Mouse (Mus musculus) cerebellum, adult 9-11 months (tissue): ENCODE data around the gene Ctsl.

Experiments
- DNase-seq: peaks from one replicate; pipeline ENCODE4 v3.0.0; 2022

Gene Ctsl

DNA sequence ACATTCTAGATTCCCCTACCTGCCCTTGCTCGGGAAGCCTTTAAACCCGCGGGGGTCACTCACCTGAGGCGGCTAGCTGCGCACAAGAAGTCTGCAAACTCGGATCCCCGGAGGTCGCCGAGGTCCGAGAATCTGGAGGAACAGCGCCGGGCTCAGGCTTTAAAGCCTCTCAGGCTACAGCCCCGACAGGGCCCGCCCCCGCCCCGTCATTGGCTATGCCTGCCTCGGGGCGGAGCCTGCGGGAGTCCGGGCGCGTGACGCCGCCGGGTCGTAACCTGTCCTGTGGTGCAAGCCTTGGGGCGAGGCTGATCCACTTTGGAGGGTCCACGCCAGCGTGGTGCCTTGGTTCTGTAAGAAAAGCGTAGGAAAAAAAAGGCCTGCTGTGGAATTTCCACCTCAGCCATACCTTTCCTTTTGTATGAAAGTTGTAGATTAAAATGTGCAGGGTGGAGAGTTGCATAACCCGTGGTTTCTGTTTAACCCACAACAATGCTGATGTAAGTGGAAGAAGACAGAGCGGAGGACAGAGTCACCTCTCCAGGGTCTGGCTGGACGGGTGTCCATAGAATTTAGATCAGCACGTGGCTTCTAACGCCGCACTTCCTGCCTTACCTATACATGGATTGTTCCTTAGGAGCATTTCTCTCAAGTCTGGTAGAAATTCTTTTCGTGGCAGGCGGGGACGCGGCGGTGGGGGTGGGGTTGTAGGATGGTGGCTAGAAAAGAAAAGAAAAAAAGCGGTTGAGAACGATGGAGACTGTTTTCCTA is at the start of gene Ctsl:
Gene Ctsl, minus strand, starts transcription at position 718 of the 768 bp plus-strand sequence.
- peak; percentile 96 for DNase-seq

DNA sequence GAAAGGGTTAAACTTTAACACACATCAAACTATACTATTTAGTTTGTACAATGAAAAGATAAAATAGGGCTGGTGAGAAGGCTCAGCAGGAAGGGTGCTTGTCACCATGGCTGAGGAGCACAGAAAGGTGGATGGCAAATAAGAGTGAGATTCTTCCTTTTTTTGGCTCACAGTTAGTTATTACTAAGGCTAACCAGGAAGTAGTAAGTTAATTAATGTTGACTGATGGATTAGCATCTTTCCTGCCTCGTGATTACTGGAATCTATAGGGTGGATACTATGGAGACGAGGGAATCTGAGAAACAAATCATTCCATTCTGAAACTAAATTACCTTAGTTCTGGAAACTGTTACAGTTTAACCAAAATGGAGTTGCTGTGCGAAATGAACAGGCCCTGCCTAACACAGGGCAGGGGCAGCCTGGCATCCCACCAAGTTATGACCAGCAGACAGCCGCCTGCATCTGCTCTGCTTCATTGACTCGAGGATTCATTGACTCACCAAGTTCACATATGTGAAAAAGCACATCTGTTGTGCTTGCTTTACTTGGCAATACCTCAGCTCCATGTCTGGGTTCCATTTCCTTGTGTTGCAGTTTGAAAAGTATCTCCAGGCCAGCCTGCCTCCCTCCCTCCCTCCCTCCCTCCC is 46.4 kb upstream of the Ctsl start:
- no peak for DNase-seq

DNA sequence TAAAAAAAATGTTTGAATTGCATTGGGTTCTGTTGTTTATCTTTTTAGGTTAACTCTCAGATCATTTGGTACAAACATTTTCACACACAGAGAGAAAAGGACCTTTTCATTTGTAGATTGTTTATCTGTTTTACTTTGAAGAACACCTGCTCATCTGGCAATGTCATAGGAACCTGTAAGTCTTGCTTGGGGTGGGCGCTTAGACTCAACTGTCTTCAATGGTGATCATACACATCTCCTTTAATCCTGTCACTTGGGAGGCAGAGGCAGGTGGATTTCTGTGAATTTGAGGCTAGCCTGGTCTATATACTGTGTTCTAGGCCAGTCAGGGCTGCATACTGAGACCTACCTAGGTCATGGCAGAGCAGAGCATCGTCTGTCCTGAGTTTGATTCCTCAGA is 45.0 kb upstream of the Ctsl start:
- no peak for DNase-seq

DNA sequence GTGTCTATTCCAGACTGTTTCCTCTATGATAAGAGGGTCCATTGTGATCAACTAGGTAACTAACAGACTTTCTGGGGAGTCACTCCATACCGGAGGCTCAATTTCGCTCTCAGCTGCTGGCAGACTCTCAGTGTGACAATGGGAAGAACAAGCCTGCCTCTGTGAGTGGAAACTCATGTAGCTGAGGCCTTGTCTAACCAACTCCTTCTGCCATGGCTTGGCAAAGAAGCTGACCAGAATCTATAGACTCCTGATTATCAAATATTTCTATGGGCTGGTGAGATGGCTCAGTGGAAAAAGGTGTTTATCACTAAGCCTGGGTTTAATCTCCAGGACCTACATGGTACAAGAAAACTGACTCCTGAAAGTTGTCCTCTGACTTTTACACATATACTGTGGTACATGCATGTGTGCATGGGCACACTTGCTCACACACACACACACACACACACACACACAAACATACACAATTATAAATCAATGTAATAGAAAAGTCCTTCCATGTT is 42.1 kb upstream of the Ctsl start:
- no peak for DNase-seq

DNA sequence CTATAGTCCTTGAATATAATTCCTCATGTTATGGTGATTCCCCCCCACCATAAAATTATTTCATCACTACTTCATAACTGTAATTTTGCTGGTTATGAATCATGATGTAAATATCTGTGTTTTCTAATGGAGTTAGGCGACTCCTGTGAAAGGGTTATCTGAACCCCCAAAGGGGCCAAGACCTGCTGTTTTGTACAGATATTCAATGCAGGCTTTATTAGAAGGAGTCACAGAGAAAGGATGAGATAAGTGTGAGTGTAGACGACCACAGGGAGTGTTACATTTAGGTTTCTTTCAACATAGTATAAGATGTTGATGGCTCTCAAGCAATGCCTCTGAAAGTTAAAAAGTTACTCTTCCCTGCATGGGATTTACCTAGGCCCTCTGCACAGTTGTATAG is 40.6 kb upstream of the Ctsl start:
- DNase-seq, result no peak

DNA sequence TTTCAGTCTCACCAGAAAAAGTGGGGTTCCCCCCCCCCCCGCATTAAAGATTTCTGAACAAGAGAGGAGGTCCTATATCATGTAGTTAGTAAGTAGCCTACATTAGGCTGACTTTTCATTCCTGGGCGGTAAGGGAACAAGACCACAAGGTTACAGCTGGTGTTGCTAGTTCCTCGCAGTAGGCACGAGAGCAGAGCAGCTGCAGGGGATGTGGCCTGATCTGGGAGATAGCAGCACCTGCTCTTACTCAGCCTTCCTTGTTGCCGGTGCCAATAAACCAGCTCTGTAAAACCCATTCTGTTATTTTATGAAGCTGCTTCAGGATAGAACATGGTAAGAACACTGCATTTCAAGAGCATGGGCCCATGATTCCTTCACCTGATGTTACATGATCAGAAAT is 39.9 kb upstream of the Ctsl start:
- DNase-seq, result no peak

DNA sequence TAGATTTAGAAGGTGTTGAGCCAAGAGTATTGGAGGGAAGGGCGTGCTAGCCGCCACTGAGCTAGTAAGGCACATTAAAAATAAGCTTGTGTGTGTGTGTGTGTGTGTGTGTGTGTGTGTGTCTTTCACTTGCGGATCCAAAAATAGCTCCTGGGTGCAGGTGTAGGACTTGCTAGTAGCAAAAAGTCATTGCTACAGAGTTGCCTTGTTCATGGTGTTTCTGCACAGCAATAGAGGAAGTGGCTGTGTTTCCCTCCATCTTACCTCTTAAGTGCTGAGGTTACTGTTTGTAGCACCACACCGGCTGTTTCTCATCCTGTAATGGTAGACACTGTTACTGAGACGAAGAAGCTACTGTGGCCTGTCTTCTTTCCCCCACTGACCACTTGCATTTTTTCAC is 37.3 kb upstream of the Ctsl start:
- no peak for DNase-seq

DNA sequence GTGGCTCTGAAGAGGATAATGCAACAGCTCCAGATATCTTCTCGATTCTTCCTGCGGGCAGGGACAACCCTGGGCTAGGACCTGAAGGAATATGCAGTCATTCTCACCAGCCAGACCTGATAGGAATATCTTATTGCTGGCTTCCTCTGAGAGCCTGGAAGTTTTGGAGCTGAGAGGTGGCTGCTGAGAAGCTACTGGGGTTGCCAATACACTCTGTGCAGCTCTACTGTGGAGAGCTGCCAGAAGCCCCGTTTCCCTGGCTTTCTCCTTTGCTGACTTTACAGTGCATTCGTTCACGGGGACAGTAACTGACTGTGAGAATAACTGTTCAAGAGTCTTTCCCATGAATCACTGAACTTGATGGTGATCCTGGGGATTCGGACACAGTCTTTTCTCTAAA is 34.9 kb upstream of the Ctsl start:
- peak; percentile 5 for DNase-seq

DNA sequence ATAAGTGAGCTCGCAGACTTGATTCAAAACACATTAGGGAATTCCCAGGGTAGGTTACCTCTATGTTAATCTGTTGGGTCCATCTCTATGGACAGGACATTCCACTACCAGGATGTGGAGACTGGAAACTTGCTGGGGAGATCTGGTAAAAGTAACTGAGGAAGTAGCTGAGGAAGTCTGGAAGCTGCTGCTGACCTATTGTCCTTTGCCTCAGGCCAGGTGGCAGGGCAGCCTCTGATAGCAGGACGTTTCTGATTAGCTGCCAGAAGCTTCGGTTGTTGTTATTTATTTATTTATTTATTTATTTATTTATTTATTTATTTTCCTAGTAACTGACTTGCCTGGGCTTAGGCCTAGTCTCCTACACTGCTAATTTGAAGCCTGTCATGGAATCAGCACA is 32.8 kb upstream of the Ctsl start:
- DNase-seq, result no peak

DNA sequence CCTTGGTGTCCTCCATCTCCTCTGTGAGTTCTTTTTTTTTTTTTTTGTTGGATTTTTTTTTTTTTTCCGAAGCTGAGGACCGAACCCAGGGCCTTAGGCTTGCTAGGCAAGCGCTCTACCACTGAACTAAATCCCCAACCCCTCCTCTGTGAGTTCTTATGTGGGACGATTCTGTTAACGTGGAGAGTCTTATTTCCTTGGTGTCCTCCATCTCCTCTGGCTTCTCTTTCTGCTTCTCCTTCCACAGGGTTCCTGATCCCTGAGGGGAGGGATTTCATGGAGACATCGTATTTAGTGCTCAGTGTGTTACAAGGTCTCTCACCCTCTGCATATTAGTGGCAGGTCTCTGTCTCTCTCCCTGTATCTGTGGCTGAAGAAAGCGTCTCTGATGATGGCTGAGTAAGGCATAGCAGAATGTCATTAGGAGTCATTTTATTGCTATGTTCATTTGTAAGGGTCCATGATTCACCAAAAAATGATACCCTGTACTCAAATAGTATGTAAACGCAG is 32.3 kb upstream of the Ctsl start:
- no peak for DNase-seq

DNA sequence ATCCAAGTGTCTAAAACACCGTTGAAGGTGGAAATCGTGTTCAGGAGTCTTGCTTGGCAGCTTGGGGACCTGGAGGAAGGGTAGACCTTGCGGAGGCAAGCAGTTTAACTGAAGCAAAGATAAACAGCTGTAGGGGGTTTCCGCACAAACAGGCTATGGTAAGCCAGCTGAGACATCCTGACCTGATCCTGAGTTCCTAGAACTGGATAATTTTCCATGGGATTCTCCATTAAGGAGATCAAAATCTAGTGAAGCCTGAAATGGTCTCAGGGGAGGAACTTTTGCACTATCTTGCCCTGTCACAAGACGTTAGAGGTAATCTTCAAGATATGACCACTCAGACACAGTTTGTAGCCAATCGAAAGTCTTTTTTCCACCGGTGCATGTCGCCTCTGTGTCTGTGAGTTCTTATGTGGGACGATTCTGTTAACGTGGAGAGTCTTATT is 31.8 kb upstream of the Ctsl start:
- DNase-seq, result no peak

DNA sequence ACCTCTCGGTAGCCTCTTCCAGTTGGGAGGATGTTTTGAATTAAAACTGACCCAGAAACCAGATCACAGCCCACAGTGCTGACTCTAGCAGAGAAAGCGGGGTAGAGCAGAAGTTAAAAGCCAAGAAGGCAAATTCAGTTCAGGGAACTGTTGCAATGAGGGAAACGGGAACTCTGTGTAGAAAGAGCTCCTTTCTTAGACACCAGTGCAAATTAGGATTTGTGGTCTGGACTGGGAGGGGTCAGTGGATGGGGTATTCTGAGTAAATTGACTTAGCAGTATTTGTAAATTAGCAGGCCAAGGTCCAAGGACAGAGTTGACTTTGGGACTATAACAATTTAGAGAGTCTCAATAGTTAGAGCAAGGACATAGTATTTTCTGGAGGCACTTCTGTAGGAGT is 31.3 kb upstream of the Ctsl start:
- DNase-seq, result no peak

DNA sequence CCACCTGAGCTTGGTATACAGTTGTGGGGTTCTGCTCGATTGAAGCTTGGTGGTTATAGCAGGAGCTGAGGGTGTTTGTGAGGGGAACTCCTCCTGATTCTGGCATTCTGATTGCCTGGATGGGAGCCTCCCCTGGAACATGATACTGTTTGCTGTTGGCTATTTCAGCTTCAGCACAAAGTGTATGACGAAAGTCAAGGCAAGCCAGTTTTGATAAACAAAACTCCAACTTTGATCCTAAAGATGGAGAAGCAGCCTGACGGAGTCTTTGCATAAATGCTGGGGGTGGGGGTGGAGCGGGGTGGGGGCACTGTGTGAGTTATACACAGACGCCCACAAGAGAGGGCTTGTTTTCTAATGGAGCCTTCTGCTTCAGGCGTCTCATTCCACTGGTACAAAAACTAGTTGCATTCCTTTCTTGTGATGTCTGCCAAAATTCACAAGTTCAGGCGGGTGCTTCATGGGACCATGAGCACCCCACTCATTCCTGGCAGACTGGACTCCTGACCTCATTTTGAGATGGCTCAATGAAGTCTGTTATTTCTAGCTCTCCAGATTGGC is 30.2 kb upstream of the Ctsl start:
- no peak for DNase-seq

DNA sequence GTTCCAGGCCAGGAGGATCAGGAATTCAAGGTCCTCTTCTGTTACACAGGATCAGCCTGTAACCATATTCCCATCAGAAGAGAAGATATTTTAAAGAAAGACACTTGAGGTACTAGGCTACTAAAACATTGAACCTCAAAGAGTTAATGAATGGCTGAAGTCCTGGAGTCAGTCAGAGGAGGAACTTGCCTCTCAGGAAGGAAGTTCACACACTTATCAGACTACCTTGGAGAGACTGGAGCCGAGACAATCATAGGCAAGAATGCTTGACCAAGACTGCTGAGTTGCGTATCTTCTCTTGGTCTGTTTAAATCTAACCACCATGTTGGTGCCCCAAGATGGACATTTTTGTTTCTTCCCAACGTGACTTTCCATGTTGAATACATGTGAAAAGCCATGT is 29.2 kb upstream of the Ctsl start:
- DNase-seq, result no peak

DNA sequence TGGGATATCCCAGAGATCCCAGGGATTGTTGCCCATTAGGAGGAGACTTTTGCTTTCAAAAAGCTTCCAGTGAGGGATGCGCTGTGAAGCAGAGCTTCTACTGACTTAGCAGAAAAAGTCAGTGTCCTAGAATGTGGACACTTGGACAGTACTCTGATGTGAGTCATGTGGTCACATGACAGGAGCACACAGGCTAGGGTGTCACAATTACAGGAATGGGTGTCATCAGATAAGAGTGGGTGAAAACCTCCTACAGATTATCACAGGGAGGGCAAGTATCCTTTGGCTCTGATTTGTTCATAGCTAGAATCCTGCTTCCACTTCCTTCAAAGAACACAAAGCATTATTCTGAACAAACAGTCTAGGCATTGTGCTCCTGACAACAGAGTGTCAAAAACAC is 27.4 kb upstream of the Ctsl start:
- no peak for DNase-seq

DNA sequence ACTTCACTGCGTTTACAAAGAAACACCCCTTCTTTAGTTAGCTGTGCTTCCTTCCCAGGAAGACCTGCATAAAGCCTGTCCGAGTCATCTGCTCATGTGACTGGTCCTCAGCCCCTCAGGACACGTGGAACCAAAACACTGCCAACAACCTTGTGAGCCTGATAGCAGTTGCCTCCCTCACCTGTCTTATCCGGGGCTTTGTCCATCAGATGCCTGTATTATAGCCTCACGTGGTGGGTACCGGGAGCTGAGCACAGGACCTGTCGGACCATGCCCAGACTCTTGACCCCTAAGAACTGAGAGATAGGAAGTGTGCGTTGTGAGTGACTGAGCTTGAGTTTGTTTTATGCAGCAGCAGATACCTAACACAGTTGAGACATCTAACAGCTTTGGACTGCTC is 26.3 kb upstream of the Ctsl start:
- DNase-seq, result no peak

DNA sequence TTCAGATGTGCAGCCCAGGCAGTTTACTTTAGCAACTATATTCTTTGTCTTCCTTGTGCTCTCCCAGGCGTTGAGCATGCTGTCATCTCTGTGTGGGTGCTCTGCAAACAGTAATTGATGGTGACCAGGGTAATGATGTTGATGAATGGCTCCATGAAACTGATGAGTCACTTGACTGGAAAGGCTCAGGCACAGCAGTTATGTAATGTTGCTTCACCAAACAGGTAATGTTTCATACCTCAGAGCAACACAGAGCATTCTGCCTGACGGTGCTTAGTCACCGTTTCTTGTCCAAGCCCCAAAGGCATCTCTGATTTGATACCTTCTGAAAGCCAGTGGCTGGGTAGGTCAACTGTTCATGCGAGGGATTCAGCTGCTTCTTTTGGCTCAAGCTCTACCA is 17.7 kb upstream of the Ctsl start:
- DNase-seq, result no peak

DNA sequence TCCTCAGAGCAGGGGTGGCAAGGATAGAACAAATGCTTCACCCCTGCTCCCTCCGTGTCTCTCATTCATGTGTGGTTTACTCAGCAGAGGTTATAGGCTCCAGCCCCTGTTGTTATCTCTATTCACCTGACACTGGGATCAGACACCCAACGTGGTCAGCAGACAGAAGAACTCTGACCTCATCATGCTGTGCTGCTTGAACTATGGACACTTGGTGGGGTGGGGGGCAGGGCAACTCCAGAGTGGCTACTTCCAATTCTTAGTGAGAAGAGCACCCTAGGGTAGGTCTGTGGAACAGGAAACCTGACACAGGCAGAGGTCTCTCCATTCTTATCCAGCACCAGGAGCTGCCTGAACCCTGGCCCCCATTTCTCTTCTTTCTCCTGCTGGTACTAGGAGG is 15.4 kb upstream of the Ctsl start:
- DNase-seq, result no peak

DNA sequence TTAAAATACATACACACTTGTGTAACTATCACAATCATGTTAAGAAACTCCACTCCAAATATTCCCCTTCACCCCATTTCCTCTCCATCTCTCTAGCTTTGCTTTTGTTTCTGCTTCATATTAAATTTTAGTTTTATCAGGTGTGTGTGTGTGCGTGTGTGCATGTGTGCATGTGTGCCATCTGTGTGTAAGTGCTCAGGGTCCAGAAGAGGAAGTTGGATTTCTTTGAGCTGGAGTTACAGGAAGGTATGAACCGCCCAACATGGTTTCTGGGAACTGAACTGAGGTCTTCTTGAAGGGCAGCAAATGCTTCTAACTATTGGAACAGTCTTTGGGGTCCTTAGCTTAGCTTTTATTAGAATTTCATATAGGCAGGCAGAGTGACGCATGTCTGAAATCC is 14.2 kb upstream of the Ctsl start:
- DNase-seq, result no peak

DNA sequence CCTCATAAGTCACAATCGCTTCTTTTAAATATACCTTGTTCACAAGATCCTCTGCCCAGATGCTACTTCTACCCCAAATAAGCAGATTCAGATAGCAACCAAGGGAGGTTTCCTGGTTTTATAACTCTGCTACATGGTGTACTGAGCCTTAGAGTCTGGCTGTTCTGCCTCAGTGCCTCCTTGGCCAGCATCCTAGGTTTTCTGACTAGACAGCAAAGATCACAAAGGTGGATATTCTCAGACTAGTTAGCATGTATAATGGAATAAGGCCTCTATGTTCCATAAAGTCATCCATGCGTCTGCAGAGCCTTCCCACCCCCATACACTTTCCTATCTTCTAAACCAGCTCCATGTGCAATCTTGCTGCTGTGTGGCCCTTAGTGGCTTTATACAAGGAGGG is 9.6 kb upstream of the Ctsl start:
- no peak for DNase-seq

DNA sequence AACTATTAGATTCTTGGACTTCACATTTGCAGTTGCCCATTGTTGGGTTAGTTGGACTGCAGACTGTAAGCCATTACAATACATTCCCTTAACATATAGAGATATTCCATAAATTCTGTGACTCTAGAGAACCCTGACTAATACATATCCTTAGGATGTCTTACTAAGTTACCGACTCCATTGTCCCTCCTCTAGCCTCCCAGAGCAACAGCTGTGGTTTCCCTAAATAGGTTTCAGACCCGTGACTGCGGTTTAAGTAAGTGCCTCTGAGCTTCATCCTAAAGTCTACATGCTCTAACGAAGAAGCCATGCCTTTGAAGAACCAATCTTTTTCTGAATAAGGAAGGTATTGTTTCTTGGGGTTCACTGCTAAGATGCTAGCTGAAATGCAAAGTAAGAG is 7.9 kb upstream of the Ctsl start:
- DNase-seq, result no peak

DNA sequence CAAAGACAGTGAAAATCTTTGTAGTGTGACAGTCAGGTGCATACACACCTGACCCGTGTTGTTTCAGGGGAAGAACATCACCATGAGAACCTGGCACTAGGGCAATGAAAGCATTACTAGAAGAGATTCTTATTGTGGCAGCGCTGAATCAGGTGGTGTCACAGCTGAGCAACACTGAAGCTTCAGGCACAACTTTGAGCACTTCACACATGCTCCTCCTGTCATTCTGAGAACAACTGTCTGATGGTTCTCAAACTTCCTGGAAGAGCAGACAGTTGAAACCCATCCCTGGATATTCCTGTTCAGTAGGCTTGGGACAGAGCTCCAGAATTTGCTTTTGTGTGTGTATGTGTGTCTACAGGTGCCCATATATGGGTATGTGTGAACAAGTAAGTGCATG is 5.8 kb upstream of the Ctsl start:
- DNase-seq, result no peak

DNA sequence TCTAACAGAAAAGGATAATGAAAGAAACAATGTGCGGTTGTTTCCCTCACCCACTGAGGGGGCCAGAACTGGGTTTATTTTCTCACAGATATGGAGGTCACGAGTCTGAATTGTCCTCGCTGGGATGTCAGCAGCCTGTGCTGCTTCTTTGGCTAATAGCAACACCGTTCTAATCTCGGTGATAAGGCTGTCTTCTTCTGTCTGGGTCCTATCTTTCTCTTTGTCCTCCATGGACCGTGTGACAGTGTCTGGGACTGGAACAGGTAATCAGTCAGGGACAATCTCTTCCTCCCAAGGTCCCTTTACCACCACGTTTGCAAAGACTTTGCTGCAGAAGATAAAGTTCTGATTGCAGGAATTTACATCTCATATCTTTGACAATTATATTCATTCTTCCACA is 4.5 kb upstream of the Ctsl start:
- DNase-seq, result no peak

DNA sequence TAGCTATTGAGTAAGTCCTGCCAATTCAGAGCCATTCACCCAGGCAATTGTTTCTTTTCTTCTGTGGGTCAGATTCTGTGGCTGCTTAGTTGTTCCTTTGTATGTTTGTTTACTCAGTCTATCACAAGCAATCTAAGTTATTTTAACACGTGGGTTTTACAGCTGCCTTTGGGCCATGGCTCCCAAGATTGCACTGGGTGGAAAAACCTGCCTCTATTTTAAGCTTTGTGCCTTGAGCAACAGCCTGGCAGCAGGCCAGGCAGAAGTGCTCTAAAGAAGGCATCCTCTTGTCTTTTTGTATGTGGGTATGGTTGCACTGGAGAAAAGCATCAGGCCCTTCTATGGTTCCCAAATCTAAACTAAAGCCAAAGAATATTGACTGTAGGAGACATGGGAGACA is 3.0 kb upstream of the Ctsl start:
- no peak for DNase-seq
